Mouse (Mus musculus) stomach, embryonic 14.5 days (tissue): ENCODE results near the gene Olfr288. TPM values are rescaled to one million over a fixed set of nuclear protein-coding genes. Genes with fewer than 3 reads are reported as not detected.

Experiments used
- ATAC-seq: fragments of 200-750 bp; cut with Nextera tagmentation; 2 replicates; pipeline ENCODE4 v1.8.0; 2017; ENCODE audit warnings: low read depth, moderate TSS enrichment; ENCODE audit not compliant: insufficient number of reproducible peaks, insufficient read depth, low FRiP score
- H3K27ac ChIP-seq: fragments of 300-500 bp; sonication (generic); 2 replicates; pipeline ENCODE4 v1.5.1; 2014; ENCODE audit warnings: mild to moderate bottlenecking, low read length, moderate library complexity, mixed read lengths
- H3K27me3 ChIP-seq: fragments of 300-500 bp; sonication (generic); 2 replicates; pipeline ENCODE4 v1.6.1; 2014; ENCODE audit warnings: low read length, control low read depth, mixed read lengths; ENCODE audit not compliant: control insufficient read depth, insufficient read depth
- H3K36me3 ChIP-seq: fragments of 300-500 bp; sonication (generic); 2 replicates; pipeline ENCODE4 v1.6.1; 2014; ENCODE audit warnings: mild to moderate bottlenecking, control low read depth, low read length, moderate library complexity, mixed read lengths; ENCODE audit not compliant: control insufficient read depth, insufficient read depth
- H3K4me1 ChIP-seq: fragments of 300-500 bp; sonication (generic); 2 replicates; pipeline ENCODE4 v1.6.1; 2014; ENCODE audit warnings: low read length, control low read depth, mixed read lengths; ENCODE audit not compliant: control insufficient read depth, insufficient read depth
- H3K4me2 ChIP-seq: fragments of 300-500 bp; sonication (generic); replicated peaks from 2 replicates; pipeline ENCODE4 v1.6.1; 2014; ENCODE audit warnings: low read depth, low read length, control low read depth
- H3K4me3 ChIP-seq: fragments of 300-500 bp; sonication (generic); 2 replicates; pipeline ENCODE4 v1.5.1; 2014; ENCODE audit warnings: low read depth, low read length, control low read depth
- H3K9ac ChIP-seq: fragments of 300-500 bp; sonication (generic); replicated peaks from 2 replicates; pipeline ENCODE4 v1.6.1; 2014; ENCODE audit warnings: low read depth, mild to moderate bottlenecking, control low read depth, low read length, moderate library complexity, mixed read lengths
- H3K9me3 ChIP-seq: fragments of 300-500 bp; sonication (generic); 2 replicates; pipeline ENCODE4 v1.6.1; 2016; ENCODE audit warnings: low read depth, low read length, control low read depth; ENCODE audit not compliant: control insufficient read depth
- WGBS: fragments of 180-500 bp; shearing (Covaris S2); extraction: QIAGEN DNeasy Blood & Tissue Kit; methylation state at CpG from one replicate; pipeline ENCODE4 v1.1.7; 2014; 5-methylcytosine and 5-hydroxymethylcytosine counted together
- polyA plus RNA-seq: library from polyadenylated mRNA; unstranded; fragments of >200 nt; fragmentation: Nextera tagmentation; extraction: Ambion mirVana; gene quantifications from 2 replicates; pipeline ENCODE4 v1.2.1, GENCODE M21; 2014

The Olfr288 gene
- polyA plus RNA-seq, 1 experiment from 2014 or later: not detected

DNA sequence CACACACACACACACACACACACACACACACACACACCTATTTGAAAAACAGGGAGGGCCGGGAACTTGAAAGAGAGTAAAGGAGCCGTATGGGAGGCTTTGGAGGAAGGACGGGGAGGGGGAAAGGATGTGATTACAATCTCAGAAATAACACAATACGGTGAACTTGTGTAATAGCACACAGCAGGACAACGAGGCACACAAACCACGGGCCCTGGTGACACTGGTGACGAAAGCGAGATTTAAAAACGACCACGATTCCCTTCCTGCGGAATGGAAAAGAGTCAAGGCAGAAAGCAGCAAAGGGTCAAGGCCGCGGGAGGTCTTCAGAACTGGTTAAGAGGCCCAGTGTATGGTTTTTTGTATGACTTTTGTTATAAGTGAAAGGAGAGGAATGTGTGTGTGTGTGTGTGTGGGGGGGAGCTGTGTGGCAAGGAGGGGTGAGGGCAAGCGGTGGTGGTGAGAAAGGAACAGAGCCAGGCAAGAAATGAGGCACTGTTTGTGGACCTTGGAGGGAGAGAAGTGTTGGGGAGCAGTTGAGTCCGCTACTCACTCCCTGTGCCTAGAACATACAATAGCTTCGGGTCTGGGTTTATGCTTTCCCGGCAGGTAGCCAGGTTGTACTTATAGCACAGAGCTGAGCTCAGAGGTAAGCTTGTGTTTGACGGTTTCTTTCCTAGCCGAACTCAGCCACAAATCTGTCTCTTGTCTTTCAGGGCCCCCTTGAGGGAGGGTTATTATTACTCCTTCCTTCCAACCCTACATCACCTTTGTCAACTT, 34.1 kb downstream of the Olfr288 start:
- no peak overlapping the region for H3K27ac ChIP-seq
- ATAC-seq: no peak
- H3K4me2 ChIP-seq: no peak overlapping the region
- H3K4me3 ChIP-seq: no peak overlapping the region
- WGBS: 67% methylated on average over 19 of the region's 19 CpGs
- H3K36me3 ChIP-seq: no peaks in the 10 kb centered on the region
- no peaks in the 10 kb centered on the region for H3K4me1 ChIP-seq
- H3K9me3 ChIP-seq: no peaks in the 10 kb centered on the region
- no peak overlapping the region for H3K9ac ChIP-seq
- 0 out of 2 replicates have a peak, but pooled peaks cover 3% of the 10 kb centered on the region for H3K27me3 ChIP-seq

GRCm38 (mm10) chr15:98157253-98157652, 38.1 kb downstream of the Olfr288 start:
- H3K27me3 ChIP-seq: no peaks in the 10 kb centered on the region
- H3K9ac ChIP-seq: no peak overlapping the region
- H3K27ac ChIP-seq: no peak overlapping the region
- WGBS: 62% methylated on average over 1 of the region's 1 CpGs
- H3K4me3 ChIP-seq: no peak overlapping the region
- H3K36me3 ChIP-seq: no peaks in the 10 kb centered on the region
- H3K9me3 ChIP-seq: no peaks in the 10 kb centered on the region
- no peak overlapping the region for H3K4me2 ChIP-seq
- ATAC-seq: no peak
- no peaks in the 10 kb centered on the region for H3K4me1 ChIP-seq

GRCm38 (mm10) chr15:98155944-98156343, 39.4 kb downstream of the Olfr288 start:
- Histone ChIP-seq H3K4me1 (no peaks in the 10 kb centered on the region), H3K9me3 (no peaks in the 10 kb centered on the region), H3K27ac (no peak overlapping the region), H3K27me3 (no peaks in the 10 kb centered on the region), H3K36me3 (no peaks in the 10 kb centered on the region), H3K4me3 (no peak overlapping the region), H3K4me2 (no peak overlapping the region), H3K9ac (no peak overlapping the region)
- no peak for ATAC-seq
- 66% methylated on average over 4 of the region's 4 CpGs for WGBS

- Histone ChIP-seq H3K36me3 (no peaks in the 10 kb centered on the region), H3K27me3 (no peaks in the 10 kb centered on the region), H3K9me3 (no peaks in the 10 kb centered on the region), H3K4me1 (no peaks in the 10 kb centered on the region), H3K9ac (no peak overlapping the region), H3K4me3 (no peak overlapping the region), H3K4me2 (no peak overlapping the region), H3K27ac (no peak overlapping the region)
- ATAC-seq: no peak
- 77% methylated on average over 5 of the region's 5 CpGs for WGBS
Measured at GRCm38 (mm10) chr15:98155272-98155671, 40.1 kb downstream of the Olfr288 start.

- H3K9ac ChIP-seq: no peak overlapping the region
- H3K4me2 ChIP-seq: no peak overlapping the region
- H3K9me3 ChIP-seq: no peaks in the 10 kb centered on the region
- ATAC-seq: no peak
- no peaks in the 10 kb centered on the region for H3K36me3 ChIP-seq
- H3K4me3 ChIP-seq: no peak overlapping the region
- H3K27ac ChIP-seq: no peak overlapping the region
- H3K4me1 ChIP-seq: no peaks in the 10 kb centered on the region
- 79% methylated on average over 3 of the region's 3 CpGs for WGBS
- no peaks in the 10 kb centered on the region for H3K27me3 ChIP-seq
Measured at GRCm38 (mm10) chr15:98154631-98155030, 40.7 kb downstream of the Olfr288 start.

DNA sequence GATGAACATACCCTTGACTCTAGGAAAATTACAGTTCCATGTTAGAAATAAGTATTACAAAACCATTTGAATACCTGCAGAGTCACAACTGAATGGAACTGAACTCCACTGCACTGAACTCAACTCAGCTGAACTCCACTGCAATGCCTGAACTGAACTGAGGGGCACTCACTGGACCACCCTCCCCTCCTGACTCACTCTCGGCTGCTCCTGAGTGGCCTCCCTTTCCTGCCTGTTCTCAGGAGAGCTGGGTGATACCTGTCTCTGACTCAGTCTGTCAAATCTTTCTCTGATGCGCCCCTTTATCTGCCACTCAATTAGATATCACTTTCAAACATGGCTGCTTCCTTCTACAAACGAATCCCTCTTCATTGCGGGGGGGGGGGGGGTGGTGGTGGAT, 41.2 kb downstream of the Olfr288 start:
- 62% methylated on average over 4 of the region's 4 CpGs for WGBS
- no peak overlapping the region for H3K27ac ChIP-seq
- H3K4me3 ChIP-seq: no peak overlapping the region
- H3K36me3 ChIP-seq: no peaks in the 10 kb centered on the region
- no peak overlapping the region for H3K4me2 ChIP-seq
- H3K27me3 ChIP-seq: no peaks in the 10 kb centered on the region
- H3K4me1 ChIP-seq: no peaks in the 10 kb centered on the region
- ATAC-seq: no peak
- H3K9ac ChIP-seq: no peak overlapping the region
- H3K9me3 ChIP-seq: no peaks in the 10 kb centered on the region

DNA sequence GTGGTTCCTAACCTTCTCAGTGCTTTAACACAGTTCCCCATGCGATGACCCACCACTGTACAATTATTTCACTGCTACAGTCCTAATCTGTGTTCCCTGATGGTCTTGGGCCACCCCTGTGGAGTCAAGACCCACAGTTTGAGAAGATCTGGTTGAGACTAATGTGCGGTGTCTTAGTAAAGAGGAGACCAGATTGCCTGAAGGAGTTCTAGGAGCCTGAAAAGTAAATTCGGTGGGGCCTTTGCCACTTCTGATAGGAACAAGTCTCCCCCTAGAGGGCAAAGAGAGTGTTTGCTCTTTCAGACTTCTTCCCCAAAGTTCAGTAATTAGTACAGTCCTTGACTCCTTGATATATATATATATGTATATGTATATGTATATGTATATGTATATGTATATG, 41.7 kb downstream of the Olfr288 start:
- no peaks in the 10 kb centered on the region for H3K4me1 ChIP-seq
- H3K9ac ChIP-seq: no peak overlapping the region
- H3K4me3 ChIP-seq: no peak overlapping the region
- 38% methylated on average over 3 of the region's 3 CpGs for WGBS
- H3K4me2 ChIP-seq: no peak overlapping the region
- H3K27ac ChIP-seq: no peak overlapping the region
- no peaks in the 10 kb centered on the region for H3K9me3 ChIP-seq
- no peak for ATAC-seq
- H3K36me3 ChIP-seq: no peaks in the 10 kb centered on the region
- H3K27me3 ChIP-seq: no peaks in the 10 kb centered on the region

- H3K4me2 ChIP-seq: no peak overlapping the region
- no peaks in the 10 kb centered on the region for H3K9me3 ChIP-seq
- no peaks in the 10 kb centered on the region for H3K4me1 ChIP-seq
- no peak overlapping the region for H3K4me3 ChIP-seq
- no peaks in the 10 kb centered on the region for H3K36me3 ChIP-seq
- 65% methylated on average over 7 of the region's 7 CpGs for WGBS
- ATAC-seq: no peak
- H3K27ac ChIP-seq: no peak overlapping the region
- H3K9ac ChIP-seq: no peak overlapping the region
- no peaks in the 10 kb centered on the region for H3K27me3 ChIP-seq
Measured at GRCm38 (mm10) chr15:98152916-98153315, 42.4 kb downstream of the Olfr288 start.

GRCm38 (mm10) chr15:98149166-98149602, 46.2 kb downstream of the Olfr288 start:
- Histone ChIP-seq H3K4me2 (no peak overlapping the region), H3K36me3 (no peaks in the 10 kb centered on the region), H3K4me3 (no peak overlapping the region), H3K4me1 (0 out of 2 replicates have a peak, but pooled peaks cover 6% of the 10 kb centered on the region), H3K27ac (no peak overlapping the region), H3K9ac (no peak overlapping the region), H3K9me3 (no peaks in the 10 kb centered on the region), H3K27me3 (no peaks in the 10 kb centered on the region)
- ATAC-seq: no peak
- 72% methylated on average over 10 of the region's 10 CpGs for WGBS
